Mouse (Mus musculus) c-Kit-positive CD71-negative TER-119-negative erythroid progenitor cells, embryonic 14.5 days (primary cell): Measurements from ENCODE around the gene Hes2.

ENCODE experiments used
- DNase-seq: peaks from one replicate; pipeline ENCODE4 v3.0.0-alpha.2; 2013; ENCODE audit warnings: low read depth

Hes2 gene

GRCm38 (mm10) chr4:152158585-152159284, at the start of gene Hes2:
TSS of gene Hes2 (plus strand) at chr4:152158867.
- DNase-seq = no peak

GRCm38 (mm10) chr4:152109509-152109908, 49.2 kb upstream of the Hes2 start:
- DNase-seq = no peak

- no peak for DNase-seq
Observed at GRCm38 (mm10) chr4:152110689-152111088, 48.0 kb upstream of the Hes2 start.

- no peak for DNase-seq
Observed at GRCm38 (mm10) chr4:152112329-152112728, 46.3 kb upstream of the Hes2 start.

- no peak for DNase-seq
Observed at GRCm38 (mm10) chr4:152114080-152114479, 44.6 kb upstream of the Hes2 start.

- DNase-seq = no peak
Observed at GRCm38 (mm10) chr4:152115921-152116612, 42.6 kb upstream of the Hes2 start, which contains the start of gene Tnfrsf25. TSS of gene Tnfrsf25 (plus strand) at chr4:152115934.

GRCm38 (mm10) chr4:152117538-152117937, 41.1 kb upstream of the Hes2 start:
- DNase-seq = no peak

- DNase-seq = no peak
Observed at GRCm38 (mm10) chr4:152119396-152120292, 39.0 kb upstream of the Hes2 start.

GRCm38 (mm10) chr4:152120311-152121182, 38.1 kb upstream of the Hes2 start:
- no peak for DNase-seq

GRCm38 (mm10) chr4:152121183-152121505, 37.5 kb upstream of the Hes2 start:
- no peak for DNase-seq

- no peak for DNase-seq
Observed at GRCm38 (mm10) chr4:152124361-152124961, 34.2 kb upstream of the Hes2 start.

GRCm38 (mm10) chr4:152125161-152126025, 33.3 kb upstream of the Hes2 start:
- DNase-seq = no peak

- no peak for DNase-seq
Observed at GRCm38 (mm10) chr4:152126026-152126920, 32.4 kb upstream of the Hes2 start.

- no peak for DNase-seq
Observed at GRCm38 (mm10) chr4:152127884-152128283, 30.8 kb upstream of the Hes2 start.

- no peak for DNase-seq
Observed at GRCm38 (mm10) chr4:152128784-152129183, 29.9 kb upstream of the Hes2 start.

GRCm38 (mm10) chr4:152129395-152129930, 29.2 kb upstream of the Hes2 start:
- DNase-seq = no peak

GRCm38 (mm10) chr4:152130771-152131653, 27.7 kb upstream of the Hes2 start:
- DNase-seq = no peak
